Mouse (Mus musculus): Measurements from ENCODE around the gene Nrg4. TPM values are rescaled to one million over a fixed set of nuclear protein-coding genes. Genes with fewer than 3 reads are reported as not detected.
A peak's percentile ranks its signal among the peaks of the same experiment; 100 is the strongest.

Gene Nrg4
- polyA plus RNA-seq (2015; fragmentation: Nextera tagmentation; extraction: Ambion mirVana) = 1.1 and 1.6 TPM in 2 replicates

GRCm38 (mm10) chr9:55326515-55327233, at the start of gene Nrg4, which contains the start of gene Tmem266:
Gene Nrg4 (minus strand): TSS chr9:55326844.
Gene Tmem266 (plus strand): TSS chr9:55326913.
- Histone ChIP-seq H3K27ac (peak within 1 kb of the TSS; percentile 76), H3K27me3 (replicated peaks) (peaks cover 12% of the 10 kb centered on the region), H3K36me3 (replicated peaks) (no peaks in the 10 kb centered on the region), H3K9ac (peak within 1 kb of the TSS; percentile 67), H3K4me2 (peak within 1 kb of the TSS; percentile 62), H3K4me3 (peak within 1 kb of the TSS; percentile 54), H3K4me1 (peaks cover 12% of the 10 kb centered on the region), H3K9me3 (no peaks in the 10 kb centered on the region)
- under 1% methylated on average over 73 of the region's 82 CpGs for WGBS
- ATAC-seq (replicated peaks) = peak; percentile 93

- H3K36me3 ChIP-seq (replicated peaks) = no peaks in the 10 kb centered on the region
- H3K4me1 ChIP-seq = no peaks in the 10 kb centered on the region
- no peaks in the 10 kb centered on the region for H3K27me3 ChIP-seq (replicated peaks)
- no peaks in the 10 kb centered on the region for H3K9me3 ChIP-seq
- 82% methylated on average over 7 of the region's 7 CpGs for WGBS
- ATAC-seq (replicated peaks) = no peak
- H3K27ac ChIP-seq = no peak overlapping the region
- H3K9ac ChIP-seq = no peak overlapping the region
- H3K4me3 ChIP-seq = no peak overlapping the region
- no peak overlapping the region for H3K4me2 ChIP-seq
Observed at GRCm38 (mm10) chr9:55371908-55372307, 45.3 kb upstream of the Nrg4 start.

- Histone ChIP-seq H3K9ac (no peak overlapping the region), H3K4me1 (no peaks in the 10 kb centered on the region), H3K36me3 (replicated peaks) (no peaks in the 10 kb centered on the region), H3K27ac (no peak overlapping the region), H3K27me3 (replicated peaks) (no peaks in the 10 kb centered on the region), H3K4me2 (no peak overlapping the region), H3K4me3 (no peak overlapping the region), H3K9me3 (no peaks in the 10 kb centered on the region)
- WGBS = 62% methylated on average over 3 of the region's 3 CpGs
- no peak for ATAC-seq (replicated peaks)
Observed at GRCm38 (mm10) chr9:55368011-55368410, 41.4 kb upstream of the Nrg4 start.

GRCm38 (mm10) chr9:55363707-55364106, 37.1 kb upstream of the Nrg4 start:
- Histone ChIP-seq H3K9me3 (no peaks in the 10 kb centered on the region), H3K9ac (no peak overlapping the region), H3K36me3 (replicated peaks) (no peaks in the 10 kb centered on the region), H3K4me1 (no peaks in the 10 kb centered on the region), H3K4me2 (no peak overlapping the region), H3K4me3 (no peak overlapping the region), H3K27me3 (replicated peaks) (no peaks in the 10 kb centered on the region), H3K27ac (no peak overlapping the region)
- ATAC-seq (replicated peaks) = no peak

DNA sequence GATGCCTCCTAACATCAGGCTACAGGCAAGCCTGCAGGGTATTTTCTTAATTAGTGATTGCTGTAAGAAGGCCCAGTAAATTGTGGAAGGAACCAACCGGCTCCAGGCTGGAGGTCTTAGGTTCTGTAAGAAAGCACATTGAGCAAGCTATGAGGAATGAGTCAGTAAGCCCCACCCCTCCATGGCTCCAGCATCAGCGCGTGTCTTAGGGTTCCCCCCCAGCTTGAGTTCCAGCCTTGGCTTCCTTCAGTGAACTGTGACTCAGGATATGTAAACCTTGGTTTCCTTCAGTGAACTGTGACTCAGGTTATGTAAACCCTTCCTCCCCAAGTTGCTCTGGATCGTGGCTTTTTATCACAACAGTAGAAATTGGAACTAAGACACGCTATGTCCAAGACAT, 35.3 kb upstream of the Nrg4 start:
- Histone ChIP-seq H3K36me3 (replicated peaks) (no peaks in the 10 kb centered on the region), H3K4me2 (no peak overlapping the region), H3K27ac (no peak overlapping the region), H3K4me1 (no peaks in the 10 kb centered on the region), H3K27me3 (replicated peaks) (no peaks in the 10 kb centered on the region), H3K4me3 (no peak overlapping the region), H3K9ac (no peak overlapping the region), H3K9me3 (no peaks in the 10 kb centered on the region)
- WGBS = 88% methylated on average over 5 of the region's 5 CpGs
- ATAC-seq (replicated peaks) = no peak

DNA sequence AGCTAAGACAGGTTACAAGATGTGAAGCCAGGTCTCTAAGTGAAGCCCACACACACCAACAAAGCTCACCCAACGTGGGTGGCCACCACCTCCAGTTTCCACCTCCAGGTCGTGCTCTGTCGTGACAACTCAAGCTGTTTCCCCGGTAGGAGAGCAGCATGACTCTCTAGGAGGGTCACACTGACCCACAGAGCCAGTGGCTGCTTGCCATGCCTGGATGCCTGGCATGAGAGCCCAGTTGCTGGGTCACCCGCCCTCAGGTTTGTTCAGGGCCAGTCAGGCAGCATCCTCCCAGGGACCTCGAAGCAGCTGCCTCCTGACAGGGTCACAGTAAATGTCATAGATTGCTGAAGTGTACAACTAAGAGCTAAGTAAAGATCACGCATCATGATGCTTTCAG, 34.2 kb upstream of the Nrg4 start:
- Histone ChIP-seq H3K27me3 (replicated peaks) (no peaks in the 10 kb centered on the region), H3K36me3 (replicated peaks) (no peaks in the 10 kb centered on the region), H3K4me3 (no peak overlapping the region), H3K4me1 (no peaks in the 10 kb centered on the region), H3K9ac (no peak overlapping the region), H3K9me3 (no peaks in the 10 kb centered on the region), H3K4me2 (no peak overlapping the region), H3K27ac (no peak overlapping the region)
- no peak for ATAC-seq (replicated peaks)
- 61% methylated on average over 7 of the region's 7 CpGs for WGBS

- Histone ChIP-seq H3K4me3 (no peak overlapping the region), H3K9me3 (no peaks in the 10 kb centered on the region), H3K9ac (no peak overlapping the region), H3K27me3 (replicated peaks) (no peaks in the 10 kb centered on the region), H3K4me2 (no peak overlapping the region), H3K36me3 (replicated peaks) (no peaks in the 10 kb centered on the region), H3K27ac (no peak overlapping the region), H3K4me1 (0 out of 2 replicates have a peak, but pooled peaks cover 1% of the 10 kb centered on the region)
- no peak for ATAC-seq (replicated peaks)
- 90% methylated on average over 3 of the region's 3 CpGs for WGBS
Observed at GRCm38 (mm10) chr9:55360372-55360771, 33.7 kb upstream of the Nrg4 start.

DNA sequence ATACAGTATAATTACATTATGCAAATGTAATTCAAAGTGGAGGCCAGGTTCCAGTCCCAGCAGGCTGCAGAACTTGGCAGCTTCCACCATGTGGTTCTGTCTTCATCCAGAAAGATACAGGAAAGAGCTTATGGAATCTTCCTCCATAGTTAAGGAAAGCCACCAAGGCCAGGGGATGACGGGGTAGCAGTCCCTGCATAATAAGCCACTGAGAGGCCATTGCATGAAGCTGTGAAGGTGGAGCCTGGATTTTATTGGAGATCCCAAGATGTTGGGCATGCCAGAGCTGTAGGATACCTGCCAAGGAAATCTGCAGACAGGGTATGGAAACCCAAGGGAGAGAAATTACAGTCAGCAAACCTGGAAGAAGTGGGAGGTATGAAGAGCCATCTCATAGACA, 30.5 kb upstream of the Nrg4 start:
- no peak overlapping the region for H3K4me3 ChIP-seq
- ATAC-seq (replicated peaks) = no peak
- no peak overlapping the region for H3K9ac ChIP-seq
- 0 out of 2 replicates have a peak, but pooled peaks cover 4% of the 10 kb centered on the region for H3K4me1 ChIP-seq
- H3K4me2 ChIP-seq = no peak overlapping the region
- H3K27me3 ChIP-seq (replicated peaks) = no peaks in the 10 kb centered on the region
- no peaks in the 10 kb centered on the region for H3K36me3 ChIP-seq (replicated peaks)
- H3K9me3 ChIP-seq = no peaks in the 10 kb centered on the region
- H3K27ac ChIP-seq = no peak overlapping the region
- WGBS = 84% methylated on average over 1 of the region's 1 CpGs

- no peak overlapping the region for H3K27ac ChIP-seq
- no peaks in the 10 kb centered on the region for H3K27me3 ChIP-seq (replicated peaks)
- H3K4me3 ChIP-seq = no peak overlapping the region
- H3K4me2 ChIP-seq = no peak overlapping the region
- H3K36me3 ChIP-seq (replicated peaks) = no peaks in the 10 kb centered on the region
- H3K9me3 ChIP-seq = no peaks in the 10 kb centered on the region
- 32% methylated on average over 8 of the region's 8 CpGs for WGBS
- ATAC-seq (replicated peaks) = peak; percentile 63; the same call in 1 of the 2 replicates
- no peak overlapping the region for H3K9ac ChIP-seq
- H3K4me1 ChIP-seq = 0 out of 2 replicates have a peak, but pooled peaks cover 4% of the 10 kb centered on the region
Observed at GRCm38 (mm10) chr9:55355270-55355834, 28.7 kb upstream of the Nrg4 start.

DNA sequence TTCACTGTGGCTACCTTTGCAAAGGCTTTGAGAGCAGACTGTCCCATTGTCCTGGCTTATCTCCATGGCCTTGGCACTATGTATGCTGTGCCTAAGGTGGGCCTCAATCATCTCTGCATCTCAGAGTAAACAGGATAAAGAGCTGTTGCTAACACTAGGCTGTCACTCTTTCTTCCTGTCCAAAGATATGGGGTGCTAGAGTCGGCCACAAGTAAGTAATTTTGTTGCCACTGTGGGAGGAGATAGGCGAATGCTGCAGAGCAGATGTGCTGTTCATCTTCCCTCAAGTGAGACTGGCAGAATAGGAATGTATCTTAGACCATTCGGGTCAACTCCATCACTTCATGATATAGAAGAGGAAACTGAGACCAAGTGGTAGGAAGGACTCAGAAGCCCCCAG, 28.0 kb upstream of the Nrg4 start:
- H3K36me3 ChIP-seq (replicated peaks) = no peaks in the 10 kb centered on the region
- 81% methylated on average over 3 of the region's 3 CpGs for WGBS
- H3K4me3 ChIP-seq = no peak overlapping the region
- ATAC-seq (replicated peaks) = no peak
- H3K9me3 ChIP-seq = no peaks in the 10 kb centered on the region
- H3K9ac ChIP-seq = no peak overlapping the region
- no peak overlapping the region for H3K27ac ChIP-seq
- H3K4me2 ChIP-seq = no peak overlapping the region
- H3K4me1 ChIP-seq = 0 out of 2 replicates have a peak, but pooled peaks cover 4% of the 10 kb centered on the region
- no peaks in the 10 kb centered on the region for H3K27me3 ChIP-seq (replicated peaks)

DNA sequence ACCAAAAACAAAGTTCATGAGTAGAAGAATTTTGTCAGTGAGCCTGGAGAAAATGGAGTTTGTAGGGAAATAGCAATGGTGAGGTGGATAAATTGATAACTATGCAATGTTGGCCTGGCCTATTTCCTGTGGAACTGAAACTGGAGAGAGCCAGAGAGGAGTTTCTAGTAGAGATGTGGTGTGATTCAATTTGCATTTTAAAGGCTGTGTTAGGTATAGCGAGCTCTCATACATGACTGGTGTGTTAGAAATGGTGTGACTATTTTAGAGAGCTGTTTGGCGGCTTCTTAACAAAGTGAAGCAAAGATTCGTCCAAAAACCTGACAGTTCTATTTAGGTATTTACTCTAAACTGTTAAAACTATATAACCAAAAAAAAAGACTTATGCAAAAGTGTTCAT, 22.0 kb upstream of the Nrg4 start:
- no peaks in the 10 kb centered on the region for H3K9me3 ChIP-seq
- H3K4me1 ChIP-seq = no peaks in the 10 kb centered on the region
- H3K36me3 ChIP-seq (replicated peaks) = no peaks in the 10 kb centered on the region
- no peak overlapping the region for H3K9ac ChIP-seq
- no peak overlapping the region for H3K27ac ChIP-seq
- H3K4me3 ChIP-seq = no peak overlapping the region
- no peaks in the 10 kb centered on the region for H3K27me3 ChIP-seq (replicated peaks)
- WGBS = 78% methylated on average over 3 of the region's 3 CpGs
- no peak overlapping the region for H3K4me2 ChIP-seq
- ATAC-seq (replicated peaks) = no peak

GRCm38 (mm10) chr9:55345332-55345731, 18.7 kb upstream of the Nrg4 start:
- Histone ChIP-seq H3K4me1 (no peaks in the 10 kb centered on the region), H3K4me2 (no peak overlapping the region), H3K36me3 (replicated peaks) (no peaks in the 10 kb centered on the region), H3K9me3 (no peaks in the 10 kb centered on the region), H3K27me3 (replicated peaks) (no peaks in the 10 kb centered on the region), H3K27ac (no peak overlapping the region), H3K4me3 (no peak overlapping the region), H3K9ac (no peak overlapping the region)
- no peak for ATAC-seq (replicated peaks)
- WGBS = 92% methylated on average over 7 of the region's 7 CpGs

DNA sequence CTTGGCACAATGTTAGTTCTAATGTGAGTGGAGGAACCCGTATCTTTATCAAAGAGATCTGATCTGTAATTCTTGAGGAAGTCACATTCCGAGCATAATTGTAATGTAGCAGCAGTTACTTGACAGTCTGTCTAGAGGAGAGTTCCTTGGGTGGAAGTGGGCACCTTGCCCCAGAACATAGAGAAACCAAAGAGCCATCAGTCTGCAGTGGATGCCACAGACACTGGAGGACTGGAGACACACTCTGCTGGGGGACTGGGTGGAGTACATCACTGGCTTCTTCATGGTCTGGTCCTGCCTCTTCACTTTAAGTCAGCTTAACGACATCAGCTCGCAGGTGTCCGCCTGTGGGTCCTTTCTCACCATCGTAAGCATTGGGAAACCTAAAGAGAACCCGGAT, 17.5 kb upstream of the Nrg4 start:
- H3K36me3 ChIP-seq (replicated peaks) = no peaks in the 10 kb centered on the region

More for the DNA sequence above, 17.5 kb upstream of the Nrg4 start:
- no peak for ATAC-seq (replicated peaks)
- Histone ChIP-seq H3K4me3 (no peak overlapping the region), H3K27me3 (replicated peaks) (no peaks in the 10 kb centered on the region), H3K4me2 (no peak overlapping the region), H3K27ac (no peak overlapping the region), H3K9me3 (no peaks in the 10 kb centered on the region), H3K9ac (no peak overlapping the region), H3K4me1 (no peaks in the 10 kb centered on the region)
- WGBS = 88% methylated on average over 7 of the region's 7 CpGs

All from midbrain, embryonic 15.5 days (tissue).